Mouse (Mus musculus) bone marrow, adult 2 months (tissue): ENCODE data around the gene Fam227a.

ENCODE experiments used
- CTCF ChIP-seq: fragments of 200-500 bp; IDR thresholded peaks from 2 replicates; pipeline ENCODE4 v1.5.1; 2011; ENCODE audit warnings: low read length, control low read depth; ENCODE audit not compliant: control insufficient read depth, insufficient read depth
- POLR2A ChIP-seq: fragments of 200-500 bp; IDR thresholded peaks from 2 replicates; pipeline ENCODE4 v1.6.1; 2011; ENCODE audit warnings: low read depth, mild to moderate bottlenecking, control low read depth, low read length, borderline replicate concordance; ENCODE audit not compliant: control insufficient read depth

DNA sequence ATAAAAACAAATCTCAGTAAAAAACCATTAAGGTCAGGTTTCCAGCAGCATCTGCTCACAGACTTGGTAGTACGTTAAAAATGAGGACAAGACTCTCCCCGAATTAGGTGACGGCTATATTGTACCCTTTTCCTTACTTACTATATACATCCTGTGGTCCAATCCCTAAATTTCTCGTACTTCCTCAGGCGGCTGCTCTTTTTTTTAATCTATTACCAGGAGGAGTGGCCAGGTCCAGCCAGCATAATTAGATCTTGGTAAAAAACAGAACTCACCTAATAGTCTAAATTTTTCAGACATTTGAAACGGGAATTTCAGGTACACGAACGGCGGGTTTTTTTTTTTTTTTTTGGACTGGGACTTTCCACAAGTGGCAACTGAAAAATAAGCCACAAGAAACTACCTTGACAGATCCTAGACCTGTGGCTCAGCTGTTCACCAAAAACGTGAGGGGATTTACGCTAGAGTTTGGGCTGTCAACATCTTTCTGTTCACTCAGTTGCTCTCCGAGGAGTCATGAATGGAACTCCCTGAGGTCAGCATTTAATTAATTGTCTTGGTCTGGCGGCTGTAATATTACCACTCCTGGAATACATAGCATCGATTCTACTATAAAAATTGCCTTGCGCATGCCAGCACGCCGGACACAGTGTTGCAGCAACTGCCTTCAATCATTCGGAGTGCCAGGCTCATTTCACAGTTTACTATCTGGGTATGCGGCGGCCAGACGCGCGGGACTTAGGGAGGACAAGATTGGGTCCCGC lies 31.1 kb upstream of the Fam227a start:
- TF ChIP-seq CTCF: no peak
- peak; percentile 70 for TF ChIP-seq POLR2A
